Mouse (Mus musculus) midbrain, embryonic 13.5 days (tissue): ENCODE data around the gene Tyk2. TPM values are rescaled to one million over a fixed set of nuclear protein-coding genes. Genes with fewer than 3 reads are reported as not detected.
A peak's percentile ranks its signal among the peaks of the same experiment; 100 is the strongest.

Experiments
- ATAC-seq: fragments of 200-750 bp; cut with Nextera tagmentation; 2 replicates; pipeline ENCODE4 v1.8.0; 2017; ENCODE audit warnings: mild to moderate bottlenecking, moderate TSS enrichment, moderate library complexity
- H3K27ac ChIP-seq: fragments of 300-500 bp; sonication (generic); 2 replicates; pipeline ENCODE4 v1.5.1; 2015; ENCODE audit warnings: inconsistent platforms, mild to moderate bottlenecking, moderate library complexity
- H3K27me3 ChIP-seq: fragments of 300-500 bp; sonication (generic); 2 replicates; pipeline ENCODE4 v1.6.1; 2015; ENCODE audit warnings: mild to moderate bottlenecking, inconsistent platforms
- H3K36me3 ChIP-seq: fragments of 300-500 bp; sonication (generic); 2 replicates; pipeline ENCODE4 v1.6.1; 2015; ENCODE audit warnings: mild to moderate bottlenecking, inconsistent platforms
- H3K4me1 ChIP-seq: fragments of 300-500 bp; sonication (generic); replicated peaks from 2 replicates; pipeline ENCODE4 v1.6.1; 2015; ENCODE audit warnings: inconsistent platforms
- H3K4me2 ChIP-seq: fragments of 300-500 bp; sonication (generic); replicated peaks from 2 replicates; pipeline ENCODE4 v1.6.1; 2015; ENCODE audit warnings: moderate library complexity, mild to moderate bottlenecking, inconsistent platforms
- H3K4me3 ChIP-seq: fragments of 300-500 bp; sonication (generic); replicated peaks from 2 replicates; pipeline ENCODE4 v1.5.1; 2015; ENCODE audit warnings: mild to moderate bottlenecking, inconsistent platforms
- H3K9ac ChIP-seq: fragments of 300-500 bp; sonication (generic); replicated peaks from 2 replicates; pipeline ENCODE4 v1.6.1; 2015; ENCODE audit warnings: mild to moderate bottlenecking, inconsistent platforms
- H3K9me3 ChIP-seq: fragments of 300-500 bp; sonication (generic); 2 replicates; pipeline ENCODE4 v1.6.1; 2016; ENCODE audit warnings: mild to moderate bottlenecking, inconsistent platforms
- WGBS: fragments of 180-500 bp; shearing (Covaris S2); methylation state at CpG from one replicate; pipeline ENCODE4 v1.1.7; 2015; 5-methylcytosine and 5-hydroxymethylcytosine counted together
- microRNA-seq: library from miRNA; unstranded; fragments of <30 nt; microRNA quantifications from one replicate; pipeline ENCODE4, GENCODE M21; 2016
- polyA plus RNA-seq: library from polyadenylated mRNA; unstranded; fragments of >200 nt; fragmentation: Nextera tagmentation; extraction: Ambion mirVana; gene quantifications from 2 replicates; pipeline ENCODE4 v1.2.1, GENCODE M21; 2015

The Tyk2 gene
- polyA plus RNA-seq, 1 experiment from 2014 or later, result 11.5 TPM

- Histone ChIP-seq H3K27me3 (no peaks in the 10 kb centered on the region), H3K4me3 (peak within 1 kb of the TSS; percentile 90), H3K36me3 (peaks cover 47% of the 10 kb centered on the region), H3K9me3 (no peaks in the 10 kb centered on the region), H3K4me2 (peak within 1 kb of the TSS; percentile 92), H3K4me1 (peaks cover 19% of the 10 kb centered on the region), H3K9ac (peak within 1 kb of the TSS; percentile 86), H3K27ac (peak within 1 kb of the TSS; percentile 45)
- 2% methylated on average over 55 of the region's 58 CpGs for WGBS
- peak; percentile 95 for ATAC-seq
Observed at GRCm38 (mm10) chr9:21073044-21073840, 57.8 kb downstream of the Tyk2 start, which contains the start of the genes Gm49373 and Fdx1l. Gene Gm49373, minus strand, starts transcription at chr9:21073096. Gene Fdx1l, minus strand, starts transcription at chr9:21073614.

- 16% methylated on average over 4 of the region's 4 CpGs for WGBS
- Histone ChIP-seq H3K9me3 (no peaks in the 10 kb centered on the region), H3K4me3 (peak overlapping the region; percentile 90), H3K27ac (no peak overlapping the region), H3K4me2 (peak overlapping the region; percentile 92), H3K27me3 (no peaks in the 10 kb centered on the region), H3K4me1 (peaks cover 19% of the 10 kb centered on the region), H3K36me3 (peaks cover 47% of the 10 kb centered on the region), H3K9ac (peak overlapping the region; percentile 86)
- ATAC-seq, result 0 out of 2 replicates have a peak, but pooled peaks have one; percentile 1
Observed at GRCm38 (mm10) chr9:21072641-21073040, 58.4 kb downstream of the Tyk2 start.

- WGBS, result 88% methylated on average over 27 of the region's 27 CpGs
- Histone ChIP-seq H3K4me3 (no peak within 1 kb of the TSS), H3K27ac (no peak within 1 kb of the TSS), H3K4me1 (peaks cover 7% of the 10 kb centered on the region), H3K36me3 (peaks cover 61% of the 10 kb centered on the region), H3K27me3 (no peaks in the 10 kb centered on the region), H3K9me3 (no peaks in the 10 kb centered on the region), H3K4me2 (no peak within 1 kb of the TSS), H3K9ac (no peak within 1 kb of the TSS)
- ATAC-seq, result no peak
Observed at GRCm38 (mm10) chr9:21067006-21067684, 63.9 kb downstream of the Tyk2 start, which contains the start of gene Zglp1. Gene Zglp1, minus strand, starts transcription at chr9:21067093.

- H3K4me3 ChIP-seq, result no peak overlapping the region
- H3K36me3 ChIP-seq, result peaks cover 52% of the 10 kb centered on the region
- no peaks in the 10 kb centered on the region for H3K9me3 ChIP-seq
- H3K4me2 ChIP-seq, result no peak overlapping the region
- no peak overlapping the region for H3K27ac ChIP-seq
- no peak overlapping the region for H3K9ac ChIP-seq
- ATAC-seq, result no peak
- H3K27me3 ChIP-seq, result no peaks in the 10 kb centered on the region
- H3K4me1 ChIP-seq, result no peaks in the 10 kb centered on the region
- WGBS, result 83% methylated on average over 2 of the region's 2 CpGs
Observed at GRCm38 (mm10) chr9:21062928-21063327, 68.1 kb downstream of the Tyk2 start.

Small RNA genes within 50 kb of the gene (microRNA-seq; reads per million reads assigned to microRNA genes)
- gene Mir7082, result 1.2 reads per million

Other genes starting within 250 kb of the Tyk2 start
- gene Ppan, start 243.1 kb downstream of the Tyk2 start, polyA plus RNA-seq, result 49.2 and 49.5 TPM in 2 replicates
- 273 and 291 TPM in 2 replicates for gene Eif3g, start 232.6 kb downstream of the Tyk2 start, polyA plus RNA-seq
- 75.2 and 76.3 TPM in 2 replicates for gene Dnmt1, start 171.4 kb downstream of the Tyk2 start, polyA plus RNA-seq
- gene S1pr2, start 154.5 kb downstream of the Tyk2 start, polyA plus RNA-seq, result 8.5 and 9.5 TPM in 2 replicates
- 98.1 and 102 TPM in 2 replicates for gene Mrpl4, start 128.5 kb downstream of the Tyk2 start, polyA plus RNA-seq
- gene Icam1, start 115.3 kb downstream of the Tyk2 start, polyA plus RNA-seq, result 2.9 and 3.9 TPM in 2 replicates
- 0.23 TPM in 2 replicates for gene Icam4, start 101.9 kb downstream of the Tyk2 start, polyA plus RNA-seq
- 0.32 and 0.34 TPM in 2 replicates for gene Icam5, start 99.2 kb downstream of the Tyk2 start, polyA plus RNA-seq
- gene Zglp1, start 64.2 kb downstream of the Tyk2 start, polyA plus RNA-seq, result 1.8 and 2.0 TPM in 2 replicates
- 1.0 and 1.2 TPM in 2 replicates for gene Gm49373, start 58.1 kb downstream of the Tyk2 start, polyA plus RNA-seq
- 54.4 and 54.8 TPM in 2 replicates for gene Fdx1l, start 57.6 kb downstream of the Tyk2 start, polyA plus RNA-seq
- gene Gm38431, start 39.2 kb downstream of the Tyk2 start, polyA plus RNA-seq, result 1.6 and 1.8 TPM in 2 replicates
- gene Raver1, start 39.2 kb downstream of the Tyk2 start, polyA plus RNA-seq, result 33.4 and 40.7 TPM in 2 replicates
- 233 TPM in 2 replicates for gene Cdc37, start 18.7 kb upstream of the Tyk2 start, polyA plus RNA-seq
- gene Pde4a, start 34.5 kb upstream of the Tyk2 start, polyA plus RNA-seq, result 20.1 and 20.2 TPM in 2 replicates
- 58.6 and 61.9 TPM in 2 replicates for gene Keap1, start 108.1 kb upstream of the Tyk2 start, polyA plus RNA-seq
- 1.1 and 1.6 TPM in 2 replicates for gene S1pr5, start 117.2 kb upstream of the Tyk2 start, polyA plus RNA-seq
- gene Atg4d, start 134.1 kb upstream of the Tyk2 start, polyA plus RNA-seq, result 55.3 and 57.8 TPM in 2 replicates
- gene Kri1, start 156.7 kb upstream of the Tyk2 start, polyA plus RNA-seq, result 20.3 and 21.6 TPM in 2 replicates
- gene Cdkn2d, start 160.2 kb upstream of the Tyk2 start, polyA plus RNA-seq, result 79.6 and 81.3 TPM in 2 replicates
- 0.23 and 0.34 TPM in 2 replicates for gene Ap1m2, start 181.1 kb upstream of the Tyk2 start, polyA plus RNA-seq
- gene Slc44a2, start 189.5 kb upstream of the Tyk2 start, polyA plus RNA-seq, result 61.6 and 63.1 TPM in 2 replicates
- 312 and 327 TPM in 2 replicates for gene Ilf3, start 236.6 kb upstream of the Tyk2 start, polyA plus RNA-seq